Mouse (Mus musculus) neural tube, embryonic 15.5 days (tissue): ENCODE measurements around the gene 4921517D22Rik. TPM values are rescaled to one million over a fixed set of nuclear protein-coding genes. Genes with fewer than 3 reads are reported as not detected.
A peak's percentile ranks its signal among the peaks of the same experiment; 100 is the strongest.
"Not testable (repeated sequence)": the region's sequence is repeated elsewhere in the genome, so short reads cannot be mapped to it uniquely, and the experiment has no call there.

Source experiments
- ATAC-seq: fragments of 200-750 bp; cut with Nextera tagmentation; 2 replicates; pipeline ENCODE4 v1.8.0; 2017; ENCODE audit warnings: mild to moderate bottlenecking, moderate TSS enrichment, moderate library complexity; ENCODE audit not compliant: low FRiP score
- H3K27ac ChIP-seq: fragments of 300-500 bp; sonication (generic); replicated peaks from 2 replicates; pipeline ENCODE4 v1.5.1; 2015; ENCODE audit warnings: mild to moderate bottlenecking, inconsistent platforms
- H3K27me3 ChIP-seq: fragments of 300-500 bp; sonication (generic); replicated peaks from 2 replicates; pipeline ENCODE4 v1.6.1; 2015; ENCODE audit warnings: inconsistent platforms
- H3K36me3 ChIP-seq: fragments of 300-500 bp; sonication (generic); 2 replicates; pipeline ENCODE4 v1.6.1; 2015; ENCODE audit warnings: inconsistent platforms
- H3K4me1 ChIP-seq: fragments of 300-500 bp; sonication (generic); 2 replicates; pipeline ENCODE4 v1.6.1; 2015; ENCODE audit warnings: inconsistent platforms
- H3K4me2 ChIP-seq: fragments of 300-500 bp; sonication (generic); 2 replicates; pipeline ENCODE4 v1.6.1; 2015; ENCODE audit warnings: inconsistent platforms, mild to moderate bottlenecking, moderate library complexity
- H3K4me3 ChIP-seq: fragments of 300-500 bp; sonication (generic); replicated peaks from 2 replicates; pipeline ENCODE4 v1.5.1; 2015; ENCODE audit warnings: mild to moderate bottlenecking, inconsistent platforms
- H3K9ac ChIP-seq: fragments of 300-500 bp; sonication (generic); replicated peaks from 2 replicates; pipeline ENCODE4 v1.6.1; 2015; ENCODE audit warnings: mild to moderate bottlenecking, inconsistent platforms
- H3K9me3 ChIP-seq: fragments of 300-500 bp; sonication (generic); replicated peaks from 2 replicates; pipeline ENCODE4 v1.6.1; 2016; ENCODE audit warnings: inconsistent platforms
- WGBS: fragments of 180-500 bp; shearing (Covaris S2); methylation state at CpG from one replicate; pipeline ENCODE4 v1.1.7; 2015; ENCODE audit warnings: mixed read lengths; 5-methylcytosine and 5-hydroxymethylcytosine counted together
- polyA plus RNA-seq: library from polyadenylated mRNA; unstranded; fragments of >200 nt; fragmentation: Nextera tagmentation; extraction: Ambion mirVana; gene quantifications from 2 replicates; pipeline ENCODE4 v1.2.1, GENCODE M21; 2015

Gene 4921517D22Rik
- not detected in 2 replicates for polyA plus RNA-seq

DNA sequence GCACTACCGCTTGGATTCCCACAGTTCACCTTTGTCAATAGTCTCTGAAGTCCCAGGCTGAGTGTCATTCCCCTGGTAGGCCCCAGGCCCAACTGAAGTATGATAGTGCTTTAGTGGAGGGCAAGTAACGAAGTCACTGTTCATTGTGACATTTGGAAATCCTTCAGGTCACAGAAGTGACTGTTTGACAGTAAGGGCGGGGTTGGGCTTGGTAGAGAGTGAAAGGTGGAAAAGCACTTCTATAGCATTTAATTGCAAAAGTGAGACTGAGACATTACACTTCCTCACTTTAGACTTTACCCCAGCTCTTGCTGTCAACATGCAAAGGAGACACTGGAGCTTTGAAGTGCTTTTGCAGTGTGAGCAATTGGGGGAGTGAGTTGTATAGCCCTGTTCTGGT lies at the start of gene 4921517D22Rik:
4921517D22Rik (minus strand) TSS at position 101 of the 400 bp plus-strand sequence.
- H3K4me3 ChIP-seq, result no peak within 1 kb of the TSS
- H3K4me1 ChIP-seq, result no peaks in the 10 kb centered on the region
- ATAC-seq, result no peak
- H3K9me3 ChIP-seq, result no peaks in the 10 kb centered on the region
- no peak within 1 kb of the TSS for H3K4me2 ChIP-seq
- no peaks in the 10 kb centered on the region for H3K36me3 ChIP-seq
- H3K9ac ChIP-seq, result no peak within 1 kb of the TSS
- H3K27ac ChIP-seq, result no peak within 1 kb of the TSS
- no peaks in the 10 kb centered on the region for H3K27me3 ChIP-seq
- WGBS, result 93% methylated on average over 3 of the region's 3 CpGs

DNA sequence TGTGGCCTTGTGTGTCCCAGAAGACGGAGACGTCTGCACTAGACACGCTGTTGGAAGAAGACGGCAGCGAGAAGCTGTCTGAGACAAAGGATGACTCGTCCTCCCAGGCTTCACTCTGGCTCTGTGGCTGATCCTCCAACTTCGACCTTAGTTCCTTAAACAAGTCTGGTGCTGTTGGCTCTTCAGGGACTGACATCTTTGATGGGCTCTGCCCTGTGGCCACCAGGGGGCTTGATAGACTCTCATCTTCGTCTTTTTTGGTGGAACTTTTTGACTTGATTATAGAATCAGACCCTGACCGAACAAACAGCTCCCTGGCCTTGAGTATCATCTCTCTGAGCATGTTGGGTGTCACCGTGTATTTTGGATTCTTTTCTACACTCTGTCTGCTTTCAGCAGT lies 47.8 kb upstream of the 4921517D22Rik start:
- WGBS, result 83% methylated on average over 10 of the region's 10 CpGs
- H3K27me3 ChIP-seq, result no peaks in the 10 kb centered on the region
- H3K27ac ChIP-seq, result no peak overlapping the region
- ATAC-seq, result no peak
- H3K4me1 ChIP-seq, result no peaks in the 10 kb centered on the region
- H3K9ac ChIP-seq, result no peak overlapping the region
- H3K4me2 ChIP-seq, result no peak overlapping the region
- no peaks in the 10 kb centered on the region for H3K9me3 ChIP-seq
- H3K36me3 ChIP-seq, result no peaks in the 10 kb centered on the region
- no peak overlapping the region for H3K4me3 ChIP-seq

DNA sequence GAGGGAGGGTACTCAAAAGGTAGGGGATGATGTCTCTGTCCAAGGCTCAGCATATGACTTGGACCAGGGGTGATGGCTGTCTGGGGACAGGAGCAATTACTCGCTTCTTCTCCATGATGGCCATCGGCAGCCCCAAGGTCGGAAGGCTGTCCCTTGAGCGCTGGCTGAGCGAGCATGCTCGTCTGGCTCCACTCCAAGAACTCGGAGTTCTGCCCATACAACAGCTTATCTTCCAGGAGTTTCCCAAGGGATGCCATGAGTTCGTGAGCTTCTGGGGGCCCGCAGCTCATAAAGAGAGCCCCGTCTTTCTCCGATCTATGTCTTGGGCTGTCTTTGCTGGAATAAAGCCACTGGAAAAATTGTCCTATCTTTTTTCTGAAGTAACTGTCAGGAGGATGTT lies 47.2 kb upstream of the 4921517D22Rik start:
- Histone ChIP-seq H3K36me3 (no peaks in the 10 kb centered on the region), H3K27ac (no peak overlapping the region), H3K4me1 (no peaks in the 10 kb centered on the region), H3K27me3 (no peaks in the 10 kb centered on the region), H3K4me2 (no peak overlapping the region), H3K9ac (no peak overlapping the region), H3K9me3 (no peaks in the 10 kb centered on the region), H3K4me3 (no peak overlapping the region)
- no peak for ATAC-seq
- WGBS, result 87% methylated on average over 11 of the region's 11 CpGs

DNA sequence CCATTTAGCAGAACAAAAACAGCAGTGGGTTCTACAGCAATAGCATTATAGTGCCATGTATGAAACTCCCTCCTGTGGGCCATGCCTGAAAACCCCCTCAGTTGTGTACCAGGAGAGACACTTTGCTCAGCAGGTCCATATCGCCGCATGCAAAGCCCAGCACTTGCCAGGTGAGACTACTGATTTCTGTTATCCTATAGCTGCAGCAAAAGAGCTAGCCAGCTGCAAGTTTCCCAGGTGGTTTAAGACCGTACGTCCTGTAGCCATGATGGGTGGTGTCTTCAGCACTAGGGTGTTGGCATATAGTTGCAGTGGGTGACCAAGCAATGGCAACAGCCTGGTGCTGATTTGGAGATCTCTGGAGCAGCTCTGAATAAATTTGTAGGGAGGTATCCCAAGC lies 45.5 kb upstream of the 4921517D22Rik start:
- H3K36me3 ChIP-seq, result no peaks in the 10 kb centered on the region
- H3K9me3 ChIP-seq, result no peaks in the 10 kb centered on the region
- H3K4me3 ChIP-seq, result no peak overlapping the region
- H3K27me3 ChIP-seq, result no peaks in the 10 kb centered on the region
- no peak for ATAC-seq
- no peak overlapping the region for H3K27ac ChIP-seq
- no peak overlapping the region for H3K4me2 ChIP-seq
- H3K4me1 ChIP-seq, result no peaks in the 10 kb centered on the region
- WGBS, result 94% methylated on average over 4 of the region's 4 CpGs
- no peak overlapping the region for H3K9ac ChIP-seq

DNA sequence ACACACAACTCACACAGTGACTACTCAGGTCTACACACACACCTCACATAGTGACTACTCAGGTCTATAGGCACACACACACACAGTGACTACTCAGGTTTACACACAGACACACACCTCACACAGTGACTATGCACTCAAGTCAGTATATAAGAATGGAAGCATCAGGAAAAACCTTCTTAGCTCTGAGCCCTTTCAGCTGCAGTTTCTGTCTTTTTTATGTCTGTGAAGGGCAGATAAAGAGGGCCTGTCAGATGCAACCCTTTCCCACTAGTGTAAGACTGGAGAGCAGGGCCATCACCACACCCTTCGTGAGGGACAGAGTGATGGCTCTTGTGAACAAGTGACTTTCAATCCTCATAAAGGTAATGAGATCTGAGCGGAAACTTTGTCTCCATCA lies 44.5 kb upstream of the 4921517D22Rik start:
- H3K27me3 ChIP-seq, result no peaks in the 10 kb centered on the region
- no peak overlapping the region for H3K27ac ChIP-seq
- no peak for ATAC-seq
- H3K9me3 ChIP-seq, result no peaks in the 10 kb centered on the region
- no peak overlapping the region for H3K9ac ChIP-seq
- H3K36me3 ChIP-seq, result no peaks in the 10 kb centered on the region
- H3K4me3 ChIP-seq, result no peak overlapping the region
- H3K4me1 ChIP-seq, result no peaks in the 10 kb centered on the region
- 89% methylated on average over 2 of the region's 2 CpGs for WGBS
- H3K4me2 ChIP-seq, result no peak overlapping the region

DNA sequence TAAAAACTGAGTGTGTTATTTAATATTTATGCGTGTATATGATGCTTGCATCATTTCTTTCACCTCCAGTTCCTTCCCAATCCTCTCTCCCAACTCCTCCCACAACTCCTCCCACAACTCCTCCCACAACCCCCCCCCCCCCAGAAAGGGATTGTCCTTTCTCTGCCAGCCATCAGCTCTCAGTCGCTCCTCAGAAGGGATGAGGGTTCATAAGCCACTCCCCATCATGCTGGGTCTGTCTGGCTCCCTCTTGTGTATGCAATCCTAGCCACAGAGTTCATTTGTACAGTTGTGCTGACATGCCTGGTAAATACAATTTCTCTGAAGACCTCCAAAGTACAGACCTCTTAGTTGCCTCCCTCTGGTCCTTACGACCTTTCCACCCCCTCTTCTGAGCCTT lies 41.3 kb upstream of the 4921517D22Rik start:
- Histone ChIP-seq H3K4me1 (no peaks in the 10 kb centered on the region), H3K36me3 (no peaks in the 10 kb centered on the region), H3K4me3 (no peak overlapping the region), H3K9me3 (no peaks in the 10 kb centered on the region), H3K27ac (no peak overlapping the region), H3K9ac (no peak overlapping the region), H3K4me2 (no peak overlapping the region), H3K27me3 (no peaks in the 10 kb centered on the region)
- WGBS, result 40% methylated on average over 3 of the region's 3 CpGs
- peak; percentile 57; the same call in 1 of the 2 replicates for ATAC-seq

DNA sequence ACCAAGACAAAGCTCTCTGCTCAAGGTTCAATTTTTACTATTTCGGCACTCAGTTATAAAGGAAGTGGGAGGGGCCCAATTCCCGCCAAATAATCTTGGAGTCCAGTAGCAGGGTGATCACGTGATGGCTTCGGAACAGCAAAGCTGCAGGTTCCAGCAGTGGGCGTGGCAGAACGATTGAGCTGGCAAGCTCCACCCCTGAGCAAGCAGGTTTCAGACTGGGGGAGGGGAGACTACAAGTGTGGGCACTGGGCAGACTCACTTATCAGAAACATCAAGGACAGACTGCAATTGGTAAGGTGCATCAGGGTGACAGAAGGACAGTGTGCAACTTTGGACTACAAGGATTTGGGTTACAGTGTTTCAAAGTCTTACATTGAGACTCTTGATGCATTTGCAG lies 40.4 kb upstream of the 4921517D22Rik start:
- not testable (repeated sequence) for H3K4me1 ChIP-seq, H3K4me3 ChIP-seq, H3K9me3 ChIP-seq, H3K36me3 ChIP-seq, H3K27me3 ChIP-seq, ATAC-seq, H3K27ac ChIP-seq, H3K9ac ChIP-seq, H3K4me2 ChIP-seq
- 39% methylated on average over 6 of the region's 6 CpGs for WGBS

DNA sequence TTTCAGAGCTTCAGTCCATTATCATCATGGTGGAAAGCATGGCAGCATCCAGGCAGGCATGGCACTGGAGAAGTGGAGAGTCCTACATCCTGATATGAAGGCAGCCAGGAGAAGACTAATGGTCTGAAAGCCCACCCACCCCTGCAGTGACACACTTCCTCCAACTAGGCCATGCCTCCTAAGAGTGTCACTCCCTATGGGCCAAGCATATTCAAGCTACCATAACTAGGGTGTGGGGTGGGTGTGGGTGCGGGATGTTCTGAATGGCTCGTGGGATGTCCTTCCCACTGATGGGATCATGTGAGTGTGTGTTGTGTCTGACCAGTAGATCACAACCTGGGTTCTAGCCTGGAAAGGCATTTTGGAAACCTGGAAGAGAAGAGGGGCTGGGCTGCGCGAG lies 40.0 kb upstream of the 4921517D22Rik start:
- H3K4me2 ChIP-seq, result no peak overlapping the region
- no peaks in the 10 kb centered on the region for H3K4me1 ChIP-seq
- no peaks in the 10 kb centered on the region for H3K36me3 ChIP-seq
- no peak for ATAC-seq
- no peak overlapping the region for H3K27ac ChIP-seq
- no peaks in the 10 kb centered on the region for H3K27me3 ChIP-seq
- no peak overlapping the region for H3K9ac ChIP-seq
- H3K4me3 ChIP-seq, result no peak overlapping the region
- no peaks in the 10 kb centered on the region for H3K9me3 ChIP-seq
- 83% methylated on average over 4 of the region's 4 CpGs for WGBS

DNA sequence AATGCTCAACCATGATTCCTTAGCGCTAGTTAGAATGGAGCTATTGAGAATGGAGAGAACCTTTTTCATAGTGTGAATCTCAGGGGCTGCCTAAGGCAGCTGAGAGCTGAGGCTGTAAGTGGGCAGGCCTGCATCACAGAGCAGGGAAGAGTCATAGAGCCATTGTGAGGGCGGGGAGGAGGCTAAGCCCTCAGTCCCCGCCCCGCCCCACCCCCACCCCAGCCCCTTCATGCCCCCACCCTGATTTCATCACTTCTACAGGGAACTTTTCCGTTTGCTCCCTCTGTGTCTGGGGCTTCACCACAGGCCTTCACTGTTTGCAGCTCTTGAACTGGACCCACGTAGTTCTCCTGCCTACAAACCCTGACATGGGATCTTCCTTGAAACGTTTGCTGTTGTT lies 37.7 kb upstream of the 4921517D22Rik start, which contains the start of gene Spata31d1d:
Spata31d1d (minus strand) TSS at position 101 of the 400 bp plus-strand sequence.
- Histone ChIP-seq H3K4me1 (peaks cover 10% of the 10 kb centered on the region; the same call in 1 of the 2 replicates), H3K27me3 (0 out of 2 replicates have a peak, but pooled peaks cover 5% of the 10 kb centered on the region), H3K27ac (no peak within 1 kb of the TSS), H3K4me2 (no peak within 1 kb of the TSS), H3K4me3 (no peak within 1 kb of the TSS), H3K36me3 (no peaks in the 10 kb centered on the region), H3K9ac (no peak within 1 kb of the TSS), H3K9me3 (no peaks in the 10 kb centered on the region)
- no peak for ATAC-seq
- 55% methylated on average over 7 of the region's 7 CpGs for WGBS

DNA sequence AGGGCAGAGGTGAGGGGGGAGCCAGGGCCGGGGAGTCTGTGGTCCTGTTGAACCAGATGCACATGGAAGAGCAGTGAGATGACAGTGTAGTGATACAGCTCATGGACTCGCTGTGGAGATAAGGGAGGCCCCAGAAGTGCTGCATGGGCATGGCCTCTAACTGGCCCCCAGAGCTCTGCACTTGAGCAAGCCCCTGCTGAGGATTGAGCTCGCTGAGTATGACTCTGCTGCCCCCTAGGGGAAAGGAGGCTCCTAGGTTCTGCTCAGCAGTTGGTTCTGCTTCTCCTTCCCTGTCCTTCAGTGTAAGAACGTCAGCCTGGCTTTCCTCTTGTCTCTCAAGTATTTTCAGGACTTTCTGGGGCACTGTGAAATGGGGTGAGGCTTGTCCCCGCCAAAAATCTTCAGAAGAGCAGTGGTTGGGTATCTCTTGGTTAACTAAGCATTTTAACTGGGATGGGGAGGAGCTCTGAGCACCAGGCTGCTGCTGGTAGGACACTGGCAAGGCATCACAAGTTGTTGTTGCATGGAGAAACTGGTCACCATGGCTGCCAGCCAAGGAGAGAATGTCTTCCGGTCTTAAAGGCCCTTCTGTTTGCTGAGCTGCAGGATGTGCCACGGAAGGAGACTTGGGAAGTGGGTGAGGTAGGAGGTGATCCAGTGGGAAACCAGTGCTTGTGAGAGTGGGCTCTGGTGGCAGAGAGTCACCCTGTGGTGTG lies 34.6 kb upstream of the 4921517D22Rik start:
- Histone ChIP-seq H3K4me2 (no peak overlapping the region), H3K27ac (no peak overlapping the region), H3K4me1 (peaks cover 19% of the 10 kb centered on the region), H3K9ac (no peak overlapping the region), H3K27me3 (0 out of 2 replicates have a peak, but pooled peaks cover 5% of the 10 kb centered on the region), H3K9me3 (no peaks in the 10 kb centered on the region), H3K36me3 (no peaks in the 10 kb centered on the region), H3K4me3 (no peak overlapping the region)
- peak; percentile 85 for ATAC-seq
- WGBS, result 27% methylated on average over 7 of the region's 7 CpGs

DNA sequence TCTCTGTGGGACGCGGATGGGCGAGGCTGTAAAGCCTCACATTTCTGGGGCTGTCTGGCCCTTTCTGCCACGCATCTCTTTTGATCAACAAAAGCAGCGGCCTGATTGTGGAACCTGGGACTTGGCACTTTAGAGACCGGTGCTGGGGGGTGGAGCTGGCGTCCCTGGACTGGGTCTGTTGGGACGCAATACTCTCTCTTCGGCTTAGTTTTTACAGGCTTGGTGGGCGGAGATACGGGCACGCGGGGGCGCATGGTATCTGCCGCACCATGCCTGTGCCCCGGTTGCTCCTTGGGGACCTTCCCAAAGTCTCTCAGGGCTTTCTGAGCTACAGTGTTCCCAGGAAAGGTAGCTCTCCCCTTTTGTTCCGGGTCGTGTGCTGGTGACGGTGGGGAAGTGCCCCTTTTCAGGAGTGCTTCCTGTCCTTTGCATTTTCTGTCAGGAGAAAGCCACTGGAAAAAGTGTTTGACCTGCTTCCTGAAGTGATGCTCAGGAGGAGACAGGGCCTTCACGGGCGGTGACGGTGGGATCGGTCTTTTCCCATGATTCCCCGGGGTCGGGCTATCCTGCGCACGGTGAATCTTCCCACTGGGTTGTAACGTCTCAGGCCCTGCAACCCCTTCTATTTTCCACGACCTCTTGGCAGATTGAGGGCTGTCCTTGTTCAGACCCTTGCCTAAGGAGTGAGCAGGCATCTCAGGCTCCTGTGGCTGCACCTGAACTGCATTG lies 32.4 kb upstream of the 4921517D22Rik start:
- Histone ChIP-seq H3K9ac (no peak overlapping the region), H3K4me3 (no peak overlapping the region; the same call in 1 of the 2 replicates), H3K27me3 (0 out of 2 replicates have a peak, but pooled peaks cover 5% of the 10 kb centered on the region), H3K9me3 (no peaks in the 10 kb centered on the region), H3K27ac (no peak overlapping the region), H3K36me3 (no peaks in the 10 kb centered on the region), H3K4me2 (peak overlapping the region; percentile 45), H3K4me1 (peaks cover 19% of the 10 kb centered on the region)
- no peak for ATAC-seq
- 27% methylated on average over 29 of the region's 29 CpGs for WGBS

DNA sequence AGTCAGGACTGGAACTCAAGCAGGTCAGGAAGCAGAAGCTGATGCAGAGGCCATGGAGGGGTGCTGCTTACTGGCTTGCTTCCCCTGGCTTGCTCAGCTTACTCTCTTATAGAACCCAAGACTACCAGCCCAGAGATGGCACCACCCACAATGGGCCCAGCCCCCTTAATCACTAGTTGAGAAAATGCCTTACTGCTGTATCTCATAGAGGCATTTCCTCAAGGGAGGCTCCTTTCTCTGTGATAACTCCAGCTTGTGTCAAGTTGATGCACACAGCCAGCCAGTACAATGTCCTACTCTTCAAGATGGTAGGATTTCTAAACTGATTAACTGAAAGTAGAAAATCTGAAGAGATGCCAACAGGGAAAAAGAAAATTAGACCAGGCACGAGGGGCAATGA lies 28.2 kb upstream of the 4921517D22Rik start:
- not testable (repeated sequence) for H3K27me3 ChIP-seq, H3K4me2 ChIP-seq, H3K9me3 ChIP-seq, H3K27ac ChIP-seq, H3K36me3 ChIP-seq, H3K4me3 ChIP-seq, ATAC-seq, H3K9ac ChIP-seq
- H3K4me1 ChIP-seq, result peaks cover 16% of the 10 kb centered on the region
- WGBS, result 77% methylated on average over 1 of the region's 1 CpGs
